Mouse (Mus musculus) E14TG2a.4 (cell line): ENCODE results near the gene Ubxn10.

ENCODE experiments used
- CTCF ChIP-seq: conservative IDR thresholded peaks from 2 replicates; pipeline ENCODE4 v1.5.1; 2014; ENCODE audit warnings: low read length
- NANOG ChIP-seq: IDR thresholded peaks from 2 replicates; pipeline ENCODE4 v1.6.1; 2014; ENCODE audit warnings: borderline replicate concordance, low read length, mixed read lengths

DNA sequence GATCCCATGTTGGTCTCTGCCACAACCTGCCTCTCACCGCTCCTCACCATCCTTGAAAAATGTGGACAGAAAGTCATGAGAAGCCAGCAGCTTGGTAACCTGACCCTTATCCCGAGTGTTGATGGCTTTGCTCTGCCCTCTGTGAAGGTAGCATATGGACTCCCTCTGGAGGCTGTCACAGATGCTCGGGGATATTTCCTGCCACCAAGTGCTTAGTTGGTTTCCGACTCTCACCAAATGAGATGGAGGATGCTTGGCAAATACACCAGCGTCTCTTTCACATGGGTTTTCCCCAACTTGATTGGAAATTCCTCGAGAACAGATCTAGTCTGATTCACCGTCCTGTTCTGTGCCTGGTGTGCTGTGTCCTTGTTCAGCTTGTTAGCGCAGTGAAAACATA lies 24.3 kb downstream of the Ubxn10 start:
- TF ChIP-seq CTCF (no peak; the same call in 1 of the 2 replicates), NANOG (no peak)
